Mouse (Mus musculus) intestine, embryonic 14.5 days (tissue): ENCODE results near the gene Abhd16a. TPM values are rescaled to one million over a fixed set of nuclear protein-coding genes. Genes with fewer than 3 reads are reported as not detected.
A peak's percentile ranks its signal among the peaks of the same experiment; 100 is the strongest.

Experiments used
- ATAC-seq: fragments of 200-750 bp; cut with Nextera tagmentation; replicated peaks from 2 replicates; pipeline ENCODE4 v1.8.0; 2017; ENCODE audit warnings: low read depth, moderate number of reproducible peaks, moderate TSS enrichment, moderate library complexity; ENCODE audit not compliant: low FRiP score, low TSS enrichment
- DNase-seq: peaks from one replicate; pipeline ENCODE4 v3.0.0-alpha.2; 2018; ENCODE audit warnings: low spot score
- H3K27ac ChIP-seq: fragments of 300-500 bp; sonication (generic); 2 replicates; pipeline ENCODE4 v1.5.1; 2014; ENCODE audit warnings: low read depth, mild to moderate bottlenecking, control low read depth
- H3K27me3 ChIP-seq: fragments of 300-500 bp; sonication (generic); replicated peaks from 2 replicates; pipeline ENCODE4 v1.6.1; 2014; ENCODE audit warnings: low read length, control low read depth; ENCODE audit not compliant: control insufficient read depth, insufficient read depth
- H3K36me3 ChIP-seq: fragments of 300-500 bp; sonication (generic); 2 replicates; pipeline ENCODE4 v1.6.1; 2014; ENCODE audit warnings: low read length, control low read depth; ENCODE audit not compliant: control insufficient read depth, insufficient read depth
- H3K4me1 ChIP-seq: fragments of 300-500 bp; sonication (generic); replicated peaks from 2 replicates; pipeline ENCODE4 v1.6.1; 2014; ENCODE audit warnings: low read length, control low read depth, mixed read lengths; ENCODE audit not compliant: control insufficient read depth, insufficient read depth
- H3K4me2 ChIP-seq: fragments of 300-500 bp; sonication (generic); 2 replicates; pipeline ENCODE4 v1.6.1; 2014; ENCODE audit warnings: low read length
- H3K4me3 ChIP-seq: fragments of 300-500 bp; sonication (generic); 2 replicates; pipeline ENCODE4 v1.5.1; 2014; ENCODE audit warnings: low read depth, low read length, control low read depth, mixed read lengths
- H3K9ac ChIP-seq: fragments of 300-500 bp; sonication (generic); 2 replicates; pipeline ENCODE4 v1.6.1; 2014; ENCODE audit warnings: mild to moderate bottlenecking, low read length
- H3K9me3 ChIP-seq: fragments of 300-500 bp; sonication (generic); 2 replicates; pipeline ENCODE4 v1.6.1; 2016; ENCODE audit warnings: low read length, control low read depth; ENCODE audit not compliant: control insufficient read depth
- WGBS: fragments of 180-500 bp; shearing (Covaris S2); extraction: QIAGEN DNeasy Blood & Tissue Kit; methylation state at CpG from one replicate; pipeline ENCODE4 v1.1.7; 2014; 5-methylcytosine and 5-hydroxymethylcytosine counted together
- polyA plus RNA-seq: library from polyadenylated mRNA; unstranded; fragments of >200 nt; fragmentation: Nextera tagmentation; extraction: Ambion mirVana; gene quantifications from 2 replicates; pipeline ENCODE4 v1.2.1, GENCODE M21; 2014

Gene Abhd16a
- 86.4 and 91.0 TPM in 2 replicates for polyA plus RNA-seq

DNA sequence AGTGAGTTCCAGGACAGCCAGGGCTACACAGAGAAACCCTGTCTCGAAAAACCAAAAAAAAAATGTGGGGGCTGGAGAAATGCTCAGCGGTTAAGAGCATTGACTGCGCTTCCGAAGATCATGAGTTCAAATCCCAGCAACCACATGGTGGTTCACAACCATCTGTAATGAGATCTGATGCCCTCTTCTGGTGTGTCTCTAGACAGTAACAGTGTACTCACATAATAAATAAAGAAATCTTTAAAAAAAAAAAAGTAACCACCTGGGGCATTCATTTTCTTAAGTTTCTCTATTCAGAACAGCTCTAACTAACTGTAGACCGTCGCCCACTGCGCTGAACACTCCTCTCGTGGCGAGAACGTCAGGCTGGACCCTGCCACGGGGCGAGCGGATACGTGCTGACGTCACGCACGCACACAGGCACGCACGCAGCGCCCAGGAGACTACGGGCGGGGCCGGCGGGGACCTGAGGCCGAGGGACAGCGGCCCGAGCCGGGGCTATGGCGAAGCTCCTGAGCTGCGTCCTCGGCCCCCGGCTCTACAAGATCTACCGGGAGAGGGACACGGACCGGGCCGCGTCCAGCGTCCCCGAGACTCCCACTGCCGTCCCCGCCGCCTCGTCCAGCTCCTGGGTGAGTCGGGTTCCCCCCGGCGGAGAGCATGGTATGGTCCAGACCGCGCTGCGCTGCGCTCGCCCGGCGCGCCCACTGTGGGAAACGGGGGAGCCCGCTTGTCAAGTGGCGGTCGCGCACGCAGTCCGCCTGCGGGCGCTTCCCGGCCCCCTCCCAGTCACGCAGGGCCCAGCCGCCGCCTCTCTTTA, at the start of gene Abhd16a:
TSS of gene Abhd16a (plus strand) at position 439 of the 820 bp plus-strand sequence.
- Histone ChIP-seq H3K4me3 (peak within 1 kb of the TSS; percentile 62), H3K27ac (peak within 1 kb of the TSS; percentile 98), H3K4me1 (peaks cover 11% of the 10 kb centered on the region; the same call in 1 of the 2 replicates), H3K27me3 (no peaks in the 10 kb centered on the region), H3K9me3 (no peaks in the 10 kb centered on the region), H3K4me2 (peak within 1 kb of the TSS; percentile 84), H3K36me3 (peaks cover 29% of the 10 kb centered on the region), H3K9ac (peak within 1 kb of the TSS; percentile 89)
- WGBS: 4% methylated on average over 58 of the region's 67 CpGs
- DNase-seq (peak; percentile 97), ATAC-seq (peak; percentile 96)

DNA sequence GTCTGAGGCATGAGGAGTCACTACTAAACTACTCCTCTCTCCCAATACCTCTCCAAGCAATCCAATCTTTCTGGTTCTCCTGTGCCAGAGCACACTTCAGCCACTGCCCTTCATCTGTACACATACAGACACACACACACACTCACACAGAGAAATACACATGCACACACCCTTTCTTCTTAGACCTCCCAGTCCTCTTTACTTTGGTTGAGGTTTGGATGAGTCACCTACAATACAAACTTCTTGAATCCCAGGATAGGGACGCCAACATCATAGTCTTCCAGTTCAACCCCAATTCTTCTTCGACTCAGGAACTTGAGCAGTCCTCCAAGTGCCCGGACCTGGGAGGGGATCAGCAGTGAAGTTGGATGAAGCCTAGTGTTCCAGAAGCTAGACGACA, 45.3 kb upstream of the Abhd16a start:
- Histone ChIP-seq H3K9ac (no peak overlapping the region), H3K4me2 (no peak overlapping the region), H3K9me3 (no peaks in the 10 kb centered on the region), H3K4me1 (peaks cover 30% of the 10 kb centered on the region), H3K27me3 (no peaks in the 10 kb centered on the region), H3K36me3 (no peaks in the 10 kb centered on the region), H3K4me3 (no peak overlapping the region), H3K27ac (no peak overlapping the region)
- WGBS: 83% methylated on average over 4 of the region's 4 CpGs
- DNase-seq: no peak
- no peak for ATAC-seq

DNA sequence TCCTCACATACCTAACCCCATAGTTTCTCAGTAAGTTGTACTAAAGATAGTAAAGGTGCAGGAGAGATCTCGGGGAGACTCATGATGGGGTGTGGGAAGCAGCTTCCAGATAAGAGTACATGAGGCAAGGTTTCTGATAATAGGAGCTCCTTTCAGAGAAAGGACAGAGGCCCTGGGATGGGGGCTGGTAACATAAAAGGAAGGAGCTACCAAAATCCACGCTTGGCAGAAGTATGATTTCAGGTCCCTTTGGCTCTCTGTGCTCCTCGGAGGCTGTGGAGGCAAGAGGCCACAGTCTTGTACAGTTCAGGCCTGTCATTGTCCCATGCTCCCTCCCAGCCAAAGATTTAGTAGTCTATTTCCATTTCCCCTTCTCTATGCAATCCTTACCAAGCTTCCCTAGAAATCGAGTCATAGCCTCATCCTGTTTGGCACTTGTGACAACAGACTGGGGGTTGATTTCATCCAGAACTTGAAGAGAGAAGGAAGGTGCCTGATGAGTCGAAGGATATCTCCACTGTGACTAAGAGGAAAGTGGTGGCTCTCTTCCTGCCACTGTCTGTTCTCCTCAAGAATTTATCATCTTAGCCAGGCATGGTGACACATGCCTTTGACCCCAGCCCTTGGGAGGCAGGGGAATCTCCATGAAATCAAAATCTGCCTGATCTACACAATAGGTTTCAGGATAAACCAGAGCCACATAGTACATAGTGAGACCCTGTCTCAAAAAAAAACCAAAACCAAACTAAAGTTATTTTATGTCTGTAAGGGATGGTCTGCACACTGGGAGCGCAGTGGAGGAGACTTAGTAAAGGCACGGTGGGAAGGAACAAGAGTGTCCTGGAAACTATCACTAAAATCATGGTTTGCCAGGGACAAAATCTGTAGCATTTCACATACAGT, 43.9 kb upstream of the Abhd16a start:
- H3K4me1 ChIP-seq: peaks cover 40% of the 10 kb centered on the region
- peak overlapping the region; percentile 90 for H3K9ac ChIP-seq
- no peaks in the 10 kb centered on the region for H3K9me3 ChIP-seq
- no peak for DNase-seq
- peak overlapping the region; percentile 98 for H3K4me2 ChIP-seq
- H3K27me3 ChIP-seq: no peaks in the 10 kb centered on the region
- H3K27ac ChIP-seq: peak overlapping the region; percentile 89; the same call in 1 of the 2 replicates
- H3K36me3 ChIP-seq: no peaks in the 10 kb centered on the region
- H3K4me3 ChIP-seq: peak overlapping the region; percentile 55
- 75% methylated on average over 7 of the region's 7 CpGs for WGBS
- no peak for ATAC-seq

DNA sequence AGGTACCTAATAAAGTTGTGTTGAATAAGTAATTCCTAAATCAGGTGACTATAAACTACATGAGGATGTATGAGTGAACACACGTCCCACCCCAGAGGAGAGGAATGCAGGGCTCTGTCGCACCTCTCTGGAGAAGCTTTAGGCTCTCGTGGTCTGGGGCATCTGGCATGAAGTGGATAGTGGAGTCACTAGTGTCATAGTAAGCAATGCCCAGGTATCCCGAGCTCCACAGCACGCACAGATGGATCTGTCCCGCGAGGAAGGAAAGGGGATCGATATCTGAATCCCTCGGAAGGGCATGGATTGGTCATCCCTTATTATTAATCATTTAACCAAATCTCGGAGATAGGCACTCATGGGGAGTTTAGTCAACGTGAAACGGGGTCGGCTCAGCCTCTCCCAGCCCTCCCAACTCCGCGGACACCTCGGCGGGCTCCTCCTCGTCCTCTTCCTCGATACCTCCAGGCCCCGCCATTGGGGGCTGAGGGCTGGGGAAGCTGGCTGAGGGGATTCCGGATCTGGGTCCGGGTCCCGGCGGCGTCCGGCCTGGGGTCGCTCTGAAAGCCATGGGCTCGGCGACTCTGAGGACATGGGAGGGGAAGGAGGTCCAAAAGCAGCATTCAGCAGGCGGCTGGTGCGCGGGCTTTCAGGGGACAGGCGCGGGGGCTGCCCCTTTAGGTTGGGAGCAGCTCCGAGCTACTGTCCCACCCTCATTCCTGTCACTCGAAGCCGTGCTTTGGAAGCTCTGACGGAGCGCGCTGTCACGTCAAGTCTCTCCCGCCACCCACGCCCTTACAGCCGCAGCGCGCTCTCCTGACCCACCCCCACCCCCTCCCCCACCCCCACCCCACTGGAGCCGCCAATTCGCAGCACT, 43.0 kb upstream of the Abhd16a start:
- 4% methylated on average over 48 of the region's 48 CpGs for WGBS
- H3K36me3 ChIP-seq: no peaks in the 10 kb centered on the region
- H3K4me3 ChIP-seq: peak overlapping the region; percentile 55
- no peaks in the 10 kb centered on the region for H3K9me3 ChIP-seq
- H3K27me3 ChIP-seq: no peaks in the 10 kb centered on the region
- H3K9ac ChIP-seq: peak overlapping the region; percentile 90
- H3K4me1 ChIP-seq: peaks cover 40% of the 10 kb centered on the region
- ATAC-seq (peak; percentile 3; the same call in 1 of the 2 replicates), DNase-seq (peak; percentile 81)
- peak overlapping the region; percentile 98 for H3K4me2 ChIP-seq
- H3K27ac ChIP-seq: peak overlapping the region; percentile 89

DNA sequence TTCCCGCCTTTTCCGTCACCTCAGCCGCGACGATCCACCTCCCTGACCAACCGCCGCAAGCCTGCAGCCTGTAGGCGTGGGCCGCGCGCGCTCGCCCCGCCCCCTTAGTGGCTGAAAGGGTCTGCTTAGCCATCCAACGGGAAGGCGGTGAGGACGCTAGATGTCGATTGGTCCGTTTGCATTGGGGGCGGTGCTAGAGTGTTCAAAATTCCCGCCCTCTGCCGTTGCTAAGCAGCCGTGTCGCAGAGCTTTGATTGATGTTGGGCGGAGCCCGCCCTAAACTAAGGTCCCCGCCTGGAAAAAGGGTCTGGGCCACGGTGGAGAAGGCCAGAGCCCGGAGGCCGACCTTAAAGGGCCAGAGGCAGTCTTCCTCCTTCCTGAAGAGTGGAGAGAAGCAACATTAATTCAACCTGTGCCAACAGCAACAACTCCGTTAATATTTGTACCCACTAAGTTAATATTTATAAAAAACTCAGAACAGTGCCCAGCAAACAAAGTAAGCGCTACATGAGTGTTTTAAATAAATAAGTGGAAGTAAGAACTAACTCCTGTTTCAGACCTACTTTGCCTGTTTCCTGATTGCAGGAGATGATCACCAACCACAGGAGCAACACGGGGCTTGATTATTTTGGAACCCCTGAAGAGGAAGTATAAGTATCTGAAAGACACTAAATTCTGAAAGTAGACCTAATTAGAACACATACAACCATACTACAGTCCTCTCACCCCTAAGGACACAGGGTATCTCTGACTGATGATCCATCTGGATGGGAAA, 42.2 kb upstream of the Abhd16a start, which contains the start of gene Msh5:
TSS of gene Msh5 (minus strand) at position 65 of the 775 bp plus-strand sequence.
- H3K27ac ChIP-seq: peak within 1 kb of the TSS; percentile 96
- peaks cover 40% of the 10 kb centered on the region for H3K4me1 ChIP-seq
- peak within 1 kb of the TSS; percentile 55 for H3K4me3 ChIP-seq
- DNase-seq (peak; percentile 98), ATAC-seq (peak; percentile 90)
- 2% methylated on average over 33 of the region's 33 CpGs for WGBS
- no peaks in the 10 kb centered on the region for H3K36me3 ChIP-seq
- no peaks in the 10 kb centered on the region for H3K27me3 ChIP-seq
- H3K9me3 ChIP-seq: no peaks in the 10 kb centered on the region
- H3K9ac ChIP-seq: peak within 1 kb of the TSS; percentile 90
- H3K4me2 ChIP-seq: peak within 1 kb of the TSS; percentile 98

DNA sequence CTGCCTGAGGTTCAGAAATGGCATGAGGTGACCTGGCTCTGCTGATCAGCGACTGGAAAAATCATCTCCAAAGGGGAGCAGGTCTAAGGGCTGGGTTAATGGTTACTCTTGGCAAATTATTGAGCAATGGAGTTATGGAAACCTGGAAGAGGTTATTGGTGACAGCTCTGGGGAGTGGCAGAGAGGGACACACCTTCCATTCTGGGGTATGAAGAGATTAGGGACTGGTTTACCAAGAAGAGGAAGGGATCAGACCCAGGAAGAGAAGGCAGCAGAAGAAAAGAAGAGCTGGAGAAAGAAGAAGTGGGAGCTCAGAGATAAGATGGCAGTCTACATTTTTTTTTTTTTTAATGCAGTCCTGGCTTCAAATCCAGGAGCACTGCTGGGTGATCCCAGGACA, 41.4 kb upstream of the Abhd16a start:
- peaks cover 48% of the 10 kb centered on the region for H3K4me1 ChIP-seq
- DNase-seq (no peak), ATAC-seq (no peak)
- H3K27ac ChIP-seq: peak overlapping the region; percentile 96
- WGBS: 50% methylated on average over 1 of the region's 1 CpGs
- no peaks in the 10 kb centered on the region for H3K9me3 ChIP-seq
- H3K27me3 ChIP-seq: no peaks in the 10 kb centered on the region
- H3K4me3 ChIP-seq: peak overlapping the region; percentile 55; the same call in 1 of the 2 replicates
- peak overlapping the region; percentile 98 for H3K4me2 ChIP-seq
- 0 out of 2 replicates have a peak overlapping the region, but pooled peaks have one; percentile 4 for H3K9ac ChIP-seq
- peaks cover 6% of the 10 kb centered on the region for H3K36me3 ChIP-seq

DNA sequence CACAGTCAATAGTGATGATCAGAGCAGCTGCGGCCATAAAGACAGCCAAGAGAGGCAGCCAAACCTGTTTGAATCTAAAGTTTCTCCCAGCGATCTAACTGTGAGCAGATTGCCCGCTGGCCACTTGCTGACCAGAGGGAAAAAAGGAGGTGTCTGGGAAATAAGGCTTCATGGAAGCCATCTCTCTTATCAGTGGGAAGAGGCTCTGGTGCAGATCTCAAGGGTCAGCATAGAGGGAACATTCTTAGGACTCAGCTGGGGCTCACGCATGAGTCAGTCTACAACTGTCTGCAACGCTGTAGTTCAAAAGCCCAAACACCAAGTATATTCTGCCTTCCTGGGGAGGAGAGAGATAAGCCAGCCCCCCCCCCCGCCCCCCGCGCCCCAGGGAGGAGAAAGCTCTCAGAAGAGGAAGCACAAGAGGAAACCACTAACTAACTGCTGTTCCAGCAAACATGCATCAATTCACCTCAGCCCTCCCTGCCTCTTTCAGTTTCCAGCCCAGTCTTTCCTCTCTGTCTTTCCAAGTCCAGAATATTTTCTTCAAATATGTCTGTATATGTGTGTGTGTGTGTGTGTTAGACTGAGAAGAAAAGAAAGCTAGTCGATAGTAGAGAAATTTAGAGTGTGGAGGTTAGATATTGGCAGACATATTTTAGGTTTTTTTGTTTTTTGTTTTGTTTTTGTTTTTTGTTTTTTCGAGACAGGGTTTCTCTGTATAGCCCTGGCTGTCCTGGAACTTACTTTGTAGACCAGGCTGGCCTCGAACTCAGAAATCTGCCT, 40.7 kb upstream of the Abhd16a start:
- Histone ChIP-seq H3K4me2 (peak overlapping the region; percentile 98), H3K27ac (peak overlapping the region; percentile 96), H3K9ac (0 out of 2 replicates have a peak overlapping the region, but pooled peaks have one; percentile 4), H3K4me1 (peaks cover 51% of the 10 kb centered on the region), H3K27me3 (no peaks in the 10 kb centered on the region), H3K9me3 (no peaks in the 10 kb centered on the region), H3K36me3 (peaks cover 13% of the 10 kb centered on the region), H3K4me3 (no peak overlapping the region; the same call in 1 of the 2 replicates)
- no peak for ATAC-seq
- 28% methylated on average over 11 of the region's 11 CpGs for WGBS
- peak; percentile 62 for DNase-seq
